Mouse (Mus musculus): ENCODE results near the gene Slc24a3.

GRCm38 (mm10) chr2:145562493-145562892 lies 394.9 kb downstream of the Slc24a3 start:
- TF ChIP-seq CTCF (IDR thresholded peaks at IDR 0.05; ENCODE audit: insufficient read depth, low read depth, low read length) (no peak), POLR2A (IDR thresholded peaks at IDR 0.05; ENCODE audit: insufficient read depth, low read depth, low read length) (no peak)
